Mouse (Mus musculus) small intestine, adult 2 months (tissue): ENCODE results near the gene Nol11. TPM values are rescaled to one million over a fixed set of nuclear protein-coding genes. Genes with fewer than 3 reads are reported as not detected.
"Not testable (repeated sequence)": the region's sequence is repeated elsewhere in the genome, so short reads cannot be mapped to it uniquely, and the experiment has no call there.

ENCODE experiments used
- H3K27ac ChIP-seq: fragments of 200-500 bp; 2 replicates; pipeline ENCODE4 v1.5.1; 2012; ENCODE audit warnings: low read depth, low read length, control low read depth, inconsistent platforms; ENCODE audit not compliant: insufficient read depth
- H3K27me3 ChIP-seq: fragments of 200-500 bp; 2 replicates; pipeline ENCODE4 v1.6.1; 2012; ENCODE audit warnings: mild to moderate bottlenecking, moderate library complexity, low read length, inconsistent platforms; ENCODE audit not compliant: control insufficient read depth, insufficient read depth
- H3K36me3 ChIP-seq: fragments of 200-500 bp; 2 replicates; pipeline ENCODE4 v1.6.1; 2012; ENCODE audit warnings: mild to moderate bottlenecking, low read length, control low read depth, inconsistent platforms; ENCODE audit not compliant: control insufficient read depth, insufficient read depth
- H3K4me1 ChIP-seq: fragments of 200-500 bp; 2 replicates; pipeline ENCODE4 v1.6.1; 2012; ENCODE audit warnings: low read length, inconsistent platforms, mixed read lengths; ENCODE audit not compliant: control insufficient read depth, insufficient read depth, insufficient read length
- H3K4me3 ChIP-seq: fragments of 200-500 bp; 2 replicates; pipeline ENCODE4 v1.5.1; 2012; ENCODE audit warnings: low read depth, mild to moderate bottlenecking, control low read depth, inconsistent platforms, low read length, moderate library complexity
- CTCF ChIP-seq: fragments of 200-500 bp; IDR thresholded peaks from 2 replicates; pipeline ENCODE4 v1.5.1; 2012; ENCODE audit warnings: low read depth, mild to moderate bottlenecking, control low read depth, inconsistent platforms, low read length, moderate library complexity, mixed read lengths; ENCODE audit not compliant: insufficient replicate concordance, insufficient read length; ENCODE audit errors: extremely low read depth
- POLR2A ChIP-seq: fragments of 200-500 bp; IDR thresholded peaks from 2 replicates; pipeline ENCODE4 v1.6.1; 2012; ENCODE audit warnings: low read depth, mild to moderate bottlenecking, control low read depth, inconsistent platforms, low read length, moderate library complexity
- WGBS: fragments of 180-500 bp; shearing (Covaris S2); methylation state at CpG from one replicate; pipeline ENCODE4 v1.1.7; 2018; 5-methylcytosine and 5-hydroxymethylcytosine counted together
- polyA plus RNA-seq: library from polyadenylated mRNA; depleted of rRNA; stranded (reverse); fragments of >200 nt; gene quantifications from 2 replicates; pipeline ENCODE4 v1.2.3, GENCODE M21; 2012

Gene Nol11
- polyA plus RNA-seq, 1 experiment = 1.7 TPM

- WGBS = 84% methylated on average over 7 of the region's 7 CpGs
Observed at GRCm38 (mm10) chr11:107154431-107154830, 34.8 kb downstream of the Nol11 start.

GRCm38 (mm10) chr11:107153645-107154044, 35.5 kb downstream of the Nol11 start:
- WGBS = 44% methylated on average over 5 of the region's 5 CpGs
- H3K4me3 ChIP-seq = no peak overlapping the region
- H3K27me3 ChIP-seq = no peaks in the 10 kb centered on the region
- H3K36me3 ChIP-seq = no peaks in the 10 kb centered on the region
- no peaks in the 10 kb centered on the region for H3K4me1 ChIP-seq
- no peak for TF ChIP-seq CTCF
- TF ChIP-seq POLR2A = no peak
- no peak overlapping the region for H3K27ac ChIP-seq

More at GRCm38 (mm10) chr11:107154431-107154830, 34.8 kb downstream of the Nol11 start:
- H3K4me3 ChIP-seq = no peak overlapping the region
- no peaks in the 10 kb centered on the region for H3K36me3 ChIP-seq
- H3K27me3 ChIP-seq = no peaks in the 10 kb centered on the region
- H3K4me1 ChIP-seq = no peaks in the 10 kb centered on the region
- TF ChIP-seq POLR2A = no peak
- no peak for TF ChIP-seq CTCF
- H3K27ac ChIP-seq = no peak overlapping the region

GRCm38 (mm10) chr11:107151809-107152208, 37.4 kb downstream of the Nol11 start:
- WGBS = 78% methylated on average over 7 of the region's 7 CpGs
- H3K27ac ChIP-seq = no peak overlapping the region
- H3K4me1 ChIP-seq = no peaks in the 10 kb centered on the region
- H3K27me3 ChIP-seq = no peaks in the 10 kb centered on the region
- H3K4me3 ChIP-seq = no peak overlapping the region
- no peaks in the 10 kb centered on the region for H3K36me3 ChIP-seq
- peak; percentile 7; the same call in 1 of the 2 replicates for TF ChIP-seq CTCF
- no peak for TF ChIP-seq POLR2A

- H3K27ac ChIP-seq, H3K4me1 ChIP-seq, H3K27me3 ChIP-seq, H3K36me3 ChIP-seq, H3K4me3 ChIP-seq: not testable (repeated sequence)
- 93% methylated on average over 11 of the region's 11 CpGs for WGBS
Observed at GRCm38 (mm10) chr11:107143956-107144355, 45.2 kb downstream of the Nol11 start.

- Histone ChIP-seq H3K4me1 (no peaks in the 10 kb centered on the region), H3K27me3 (no peaks in the 10 kb centered on the region), H3K36me3 (no peaks in the 10 kb centered on the region), H3K27ac (no peak overlapping the region), H3K4me3 (no peak overlapping the region)
- WGBS = 58% methylated on average over 2 of the region's 2 CpGs
- no peak for TF ChIP-seq POLR2A
- TF ChIP-seq CTCF = no peak
Observed at GRCm38 (mm10) chr11:107142382-107142781, 46.8 kb downstream of the Nol11 start.

GRCm38 (mm10) chr11:107140756-107141155, 48.4 kb downstream of the Nol11 start:
- 38% methylated on average over 6 of the region's 6 CpGs for WGBS
- TF ChIP-seq POLR2A (no peak), CTCF (no peak)
- Histone ChIP-seq H3K27ac (no peak overlapping the region), H3K27me3 (no peaks in the 10 kb centered on the region), H3K36me3 (no peaks in the 10 kb centered on the region), H3K4me3 (no peak overlapping the region), H3K4me1 (no peaks in the 10 kb centered on the region)

GRCm38 (mm10) chr11:107138633-107139032, 50.5 kb downstream of the Nol11 start:
- no peak overlapping the region for H3K27ac ChIP-seq
- H3K4me1 ChIP-seq = no peaks in the 10 kb centered on the region
- WGBS = 55% methylated on average over 3 of the region's 3 CpGs
- H3K27me3 ChIP-seq = no peaks in the 10 kb centered on the region
- TF ChIP-seq CTCF (peak; percentile 23; the same call in 1 of the 2 replicates), POLR2A (no peak)
- no peaks in the 10 kb centered on the region for H3K36me3 ChIP-seq
- no peak overlapping the region for H3K4me3 ChIP-seq

GRCm38 (mm10) chr11:107137593-107137992, 51.6 kb downstream of the Nol11 start:
- H3K36me3 ChIP-seq = no peaks in the 10 kb centered on the region
- WGBS = 99% methylated on average over 6 of the region's 6 CpGs

GRCm38 (mm10) chr11:107136458-107136857, 52.7 kb downstream of the Nol11 start:
- H3K27ac ChIP-seq, H3K36me3 ChIP-seq, H3K27me3 ChIP-seq, H3K4me3 ChIP-seq, H3K4me1 ChIP-seq: not testable (repeated sequence)
- 93% methylated on average over 10 of the region's 10 CpGs for WGBS

More at GRCm38 (mm10) chr11:107137593-107137992, 51.6 kb downstream of the Nol11 start:
- H3K4me3 ChIP-seq = no peak overlapping the region
- H3K27ac ChIP-seq = no peak overlapping the region
- no peak for TF ChIP-seq POLR2A
- TF ChIP-seq CTCF = no peak
- no peaks in the 10 kb centered on the region for H3K27me3 ChIP-seq
- H3K4me1 ChIP-seq = peaks cover 2% of the 10 kb centered on the region; the same call in 1 of the 2 replicates
